ENCODE assay signal across 15 mouse cellular contexts in genomic region chr1:45359673-45360072, GRCm38 (mm10).
"Had no signal": no experiment of that assay in that cellular context is flagged by ENCODE, and none has a peak within 500 bp of the region (broad histone marks: within the 10 kb centered on the region; RNA-seq: fewer than 3 reads in every experiment).

No protein-coding gene starts in this region.

- H3K4me2 ChIP-seq: lung, embryonic 15.5 days; midbrain, embryonic 12.5 days; midbrain, embryonic 15.5 days; neural tube, embryonic 12.5 days; stomach, embryonic 15.5 days had no signal

- H3K4me1 ChIP-seq: lung, embryonic 15.5 days; midbrain, embryonic 10.5 days; midbrain, embryonic 12.5 days; midbrain, embryonic 15.5 days; neural tube, embryonic 12.5 days; stomach, embryonic 15.5 days had no signal

- H3K9me3 ChIP-seq: lung, embryonic 15.5 days; midbrain, embryonic 10.5 days; midbrain, embryonic 12.5 days; midbrain, embryonic 15.5 days; neural tube, embryonic 12.5 days; stomach, embryonic 15.5 days had no signal

- H3K27ac ChIP-seq: liver, embryonic 14.5 days; lung, embryonic 15.5 days; midbrain, embryonic 10.5 days; midbrain, embryonic 12.5 days; midbrain, embryonic 15.5 days; neural tube, embryonic 12.5 days; stomach, embryonic 15.5 days; stomach, postnatal 0 days had no signal

- H3K27me3 ChIP-seq: lung, embryonic 15.5 days; midbrain, embryonic 12.5 days; midbrain, embryonic 15.5 days; neural tube, embryonic 12.5 days; stomach, embryonic 15.5 days had no signal

- DNase-seq: lung, adult 18-20 months; lung, postnatal 4 days; right cerebral cortex, postnatal 14 days; thymus, adult 2 months; thymus, postnatal 25 days; thymus, postnatal 4 days had no signal

- ATAC-seq: lung, postnatal 0 days; midbrain, embryonic 15.5 days had no signal

- H3K9ac ChIP-seq: liver, embryonic 14.5 days; lung, embryonic 15.5 days; midbrain, embryonic 12.5 days; midbrain, embryonic 15.5 days; neural tube, embryonic 12.5 days; stomach, embryonic 15.5 days had no signal

- H3K36me3 ChIP-seq: lung, embryonic 15.5 days; midbrain, embryonic 10.5 days; midbrain, embryonic 12.5 days; midbrain, embryonic 15.5 days; neural tube, embryonic 12.5 days; stomach, embryonic 15.5 days had no signal

- H3K4me3 ChIP-seq: lung, embryonic 15.5 days; midbrain, embryonic 10.5 days; midbrain, embryonic 12.5 days; midbrain, embryonic 15.5 days; neural tube, embryonic 12.5 days; stomach, embryonic 15.5 days had no signal
